18 mouse cellular contexts compared by ENCODE assay signal in the genomic region with DNA sequence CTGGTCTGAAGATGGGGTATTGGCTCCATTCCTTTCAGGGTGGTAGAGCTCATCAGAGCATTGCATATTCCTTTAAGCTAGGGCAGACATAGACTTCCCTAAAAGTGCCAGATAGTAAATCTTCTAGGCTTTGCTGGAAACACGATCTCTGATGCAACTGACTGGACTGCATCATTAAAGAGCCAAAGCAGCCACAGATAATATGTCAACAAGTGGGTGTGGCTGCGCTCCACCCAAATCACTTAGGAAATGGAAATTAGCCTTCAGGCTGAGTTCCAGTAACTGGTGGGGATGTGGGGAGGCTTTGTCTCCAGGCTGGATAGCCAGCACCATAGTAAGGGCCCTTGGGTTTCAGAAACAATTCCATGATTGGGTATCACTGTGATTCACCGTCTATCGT.
DNase-seq lines count a peak whose midpoint lies in the region; TF ChIP-seq lines count a peak whose summit lies in the region.
"Had no signal": no experiment of that assay in that cellular context is flagged by ENCODE, and none has a peak within 500 bp of the region (broad histone marks: within the 10 kb centered on the region; RNA-seq: fewer than 3 reads in every experiment).

No protein-coding gene starts in this region.

- in situ Hi-C loops in ES-E14 (cut with MboI; ENCODE audit: low sequenced_read_pairs in 2 of 2, unreplicated experiment in 2 of 2), result no loop called here

- H3K27ac ChIP-seq in ES-E14 (ENCODE audit: insufficient read depth, low read depth, low read length, poor library complexity, severe bottlenecking), result peak overlapping the region; percentile 85; the same call in 1 of the 2 replicates
- H3K27ac ChIP-seq: embryonic facial prominence, embryonic 10.5 days; layer of hippocampus, adult 2 months; liver, embryonic 13.5 days; macrophage; midbrain, embryonic 13.5 days; neural tube, embryonic 15.5 days had no signal

- no peak for TF ChIP-seq POLR2A in lung, adult 2 months (IDR thresholded peaks at IDR 0.05; ENCODE audit: borderline replicate concordance, extremely low read depth, low read depth, low read length)

- H3K4me1 ChIP-seq in lung, adult 2 months (ENCODE audit: control insufficient read depth, insufficient read depth, low read length), result no peaks in the 10 kb centered on the region; the same call in 1 of the 2 replicates
- peaks cover 4 to 7% of the 10 kb centered on the region in 2 experiments; a peak in 2 of 4 replicates for H3K4me1 ChIP-seq in ES-E14 (ENCODE audit: control insufficient read depth in 2 of 2, insufficient read depth in 2 of 2, low read length in 2 of 2, poor library complexity in 1 of 2)
- H3K4me1 ChIP-seq: liver, embryonic 13.5 days; midbrain, embryonic 13.5 days; neural tube, embryonic 15.5 days had no signal

- peak; percentile 12 to 20 for DNase-seq in gastrocnemius, adult 8-10 months (ENCODE audit: low spot score in 2 of 2)
- DNase-seq in gastrocnemius, postnatal 4 days (ENCODE audit: low spot score in 2 of 2), result no peak
- peak; percentile 26 to 39 for DNase-seq in lung, adult 18-20 months
- no peak for DNase-seq in lung, adult 2 months
- no peak for DNase-seq in ES-E14 (ENCODE audit: low read depth, low spot score)
- DNase-seq in lung, postnatal 25 days (ENCODE audit: low spot score), result peak; percentile 31
- DNase-seq in cerebellum, postnatal 10 days, result no peak
- no peak for DNase-seq in left cerebral cortex, adult 8-10 months (ENCODE audit: low spot score in 2 of 2)
- DNase-seq: adrenal gland, adult 8-10 months; cerebellum, postnatal 36 days; kidney, postnatal 10 days; liver, embryonic 13.5 days; thymus, postnatal 25 days had no signal

- H3K36me3 ChIP-seq in ES-E14 (ENCODE audit: control insufficient read depth, insufficient read depth, low read length, poor library complexity, severe bottlenecking), result no peaks in the 10 kb centered on the region
- H3K36me3 ChIP-seq: embryonic facial prominence, embryonic 10.5 days; liver, embryonic 13.5 days; midbrain, embryonic 13.5 days; neural tube, embryonic 15.5 days had no signal

- no peaks in the 10 kb centered on the region for H3K9me3 ChIP-seq in ES-E14 (ENCODE audit: control insufficient read depth, insufficient read depth, low read depth, low read length)
- H3K9me3 ChIP-seq: embryonic facial prominence, embryonic 10.5 days; liver, embryonic 13.5 days; midbrain, embryonic 13.5 days; neural tube, embryonic 15.5 days had no signal

- TF ChIP-seq CTCF in lung, adult 2 months (IDR thresholded peaks at IDR 0.05; ENCODE audit: insufficient read depth, low read length), result no peak

- no peak overlapping the region for H3K9ac ChIP-seq in ES-E14 (ENCODE audit: insufficient read depth, low read depth, low read length, poor library complexity, severe bottlenecking)
- H3K9ac ChIP-seq: liver, embryonic 13.5 days; midbrain, embryonic 13.5 days; neural tube, embryonic 15.5 days had no signal

- WGBS in lung, adult 2 months, result 75% methylated on average over 4 of the region's 4 CpGs

- H3K4me3 ChIP-seq in lung, adult 2 months (replicated peaks; ENCODE audit: extremely low read depth, low read depth, low read length), result no peak overlapping the region
- no peak overlapping the region for H3K4me3 ChIP-seq in ES-E14 (ENCODE audit: insufficient read depth in 1 of 2, low read depth in 1 of 2, low read length in 2 of 2, poor library complexity in 1 of 2, severe bottlenecking in 1 of 2)
- H3K4me3 ChIP-seq: embryonic facial prominence, embryonic 10.5 days; layer of hippocampus, adult 2 months; liver, embryonic 13.5 days; midbrain, embryonic 13.5 days; neural tube, embryonic 15.5 days had no signal

TF ChIP-seq in ES-E14, 5 proteins besides CTCF, POLR2A, EP300 and RAD21:
- TF ChIP-seq ZNF384 (IDR thresholded peaks at IDR 0.05; ENCODE audit: low read depth, low read length) (no peak), CHD2 (IDR thresholded peaks at IDR 0.05; ENCODE audit: low read depth, low read length) (0 out of 2 replicates have a peak, but pooled peaks have one; percentile 13)

Comparison
In these comparisons a context has a peak if more than half of its experiments do, and no peak if none do; other contexts are left out.
1. DNase-seq: peak in gastrocnemius, adult 8-10 months (2 of 2), lung, adult 18-20 months (2 of 2) and lung, postnatal 25 days (single experiment); none in gastrocnemius, postnatal 4 days (0 of 2), lung, adult 2 months (single experiment), ES-E14 (single experiment), cerebellum, postnatal 10 days (0 of 2) and left cerebral cortex, adult 8-10 months (0 of 2).